Mouse (Mus musculus) forebrain, embryonic 12.5 days (tissue): Measurements from ENCODE around the gene Timm22. TPM values are rescaled to one million over a fixed set of nuclear protein-coding genes. Genes with fewer than 3 reads are reported as not detected.

Source experiments
- ATAC-seq: fragments of 200-750 bp; cut with Nextera tagmentation; 2 replicates; pipeline ENCODE4 v1.8.0; 2017; ENCODE audit warnings: moderate TSS enrichment; ENCODE audit not compliant: low FRiP score
- H3K27ac ChIP-seq: fragments of 300-500 bp; sonication (generic); 2 replicates; pipeline ENCODE4 v1.5.1; 2016; ENCODE audit warnings: mild to moderate bottlenecking
- H3K27me3 ChIP-seq: fragments of 300-500 bp; sonication (generic); 2 replicates; pipeline ENCODE4 v1.6.1; 2016; ENCODE audit warnings: mild to moderate bottlenecking
- H3K36me3 ChIP-seq: fragments of 300-500 bp; sonication (generic); replicated peaks from 2 replicates; pipeline ENCODE4 v1.6.1; 2016; ENCODE audit warnings: mild to moderate bottlenecking
- H3K4me1 ChIP-seq: fragments of 300-500 bp; sonication (generic); 2 replicates; pipeline ENCODE4 v1.6.1; 2016
- H3K4me2 ChIP-seq: fragments of 300-500 bp; sonication (generic); 2 replicates; pipeline ENCODE4 v1.6.1; 2016; ENCODE audit warnings: mild to moderate bottlenecking, moderate library complexity
- H3K4me3 ChIP-seq: fragments of 300-500 bp; sonication (generic); replicated peaks from 2 replicates; pipeline ENCODE4 v1.5.1; 2016; ENCODE audit warnings: mild to moderate bottlenecking
- H3K9ac ChIP-seq: fragments of 300-500 bp; sonication (generic); 2 replicates; pipeline ENCODE4 v1.6.1; 2016; ENCODE audit warnings: mild to moderate bottlenecking
- H3K9me3 ChIP-seq: fragments of 300-500 bp; sonication (generic); 2 replicates; pipeline ENCODE4 v1.6.1; 2016
- whole genome bisulfite sequencing: fragments of 180-500 bp; shearing (Covaris S2); methylation state at CpG from one replicate; pipeline ENCODE4 v1.1.7; 2016; 5-methylcytosine and 5-hydroxymethylcytosine counted together
- polyA plus RNA-seq: library from polyadenylated mRNA; unstranded; fragments of >200 nt; fragmentation: Nextera tagmentation; extraction: Ambion mirVana; gene quantifications from 2 replicates; pipeline ENCODE4 v1.2.1, GENCODE M21; 2016

The Timm22 gene
- 103 and 109 TPM in 2 replicates for polyA plus RNA-seq

GRCm38 (mm10) chr11:76406702-76407583 lies at the start of gene Timm22:
Timm22 (plus strand) TSS chr11:76406952.
- peak within 1 kb of the TSS; percentile 88 for H3K4me3 ChIP-seq
- H3K36me3 ChIP-seq, result peaks cover 5% of the 10 kb centered on the region; the same call in 1 of the 2 replicates
- peaks cover 12% of the 10 kb centered on the region for H3K27me3 ChIP-seq
- peak; percentile 95 for ATAC-seq
- no peaks in the 10 kb centered on the region for H3K9me3 ChIP-seq
- peak within 1 kb of the TSS; percentile 92 for H3K9ac ChIP-seq
- peak within 1 kb of the TSS; percentile 65; the same call in 1 of the 2 replicates for H3K27ac ChIP-seq
- peaks cover 14% of the 10 kb centered on the region for H3K4me1 ChIP-seq
- WGBS, result under 1% methylated on average over 46 of the region's 46 CpGs
- peak within 1 kb of the TSS; percentile 84 for H3K4me2 ChIP-seq

- no peaks in the 10 kb centered on the region for H3K27me3 ChIP-seq
- H3K4me2 ChIP-seq, result no peak overlapping the region; the same call in 1 of the 2 replicates
- H3K9me3 ChIP-seq, result no peaks in the 10 kb centered on the region
- no peak overlapping the region for H3K4me3 ChIP-seq
- no peak overlapping the region for H3K9ac ChIP-seq
- H3K27ac ChIP-seq, result peak overlapping the region; percentile 59; the same call in 1 of the 2 replicates
- peaks cover 75% of the 10 kb centered on the region for H3K4me1 ChIP-seq
- H3K36me3 ChIP-seq, result no peaks in the 10 kb centered on the region
- no peak for ATAC-seq
- 26% methylated on average over 12 of the region's 12 CpGs for WGBS
Measured at GRCm38 (mm10) chr11:76357464-76357863, 49.3 kb upstream of the Timm22 start.

- WGBS, result 29% methylated on average over 14 of the region's 14 CpGs
- Histone ChIP-seq H3K4me1 (peaks cover 74% of the 10 kb centered on the region), H3K4me2 (no peak overlapping the region), H3K36me3 (no peaks in the 10 kb centered on the region), H3K4me3 (no peak overlapping the region), H3K9me3 (no peaks in the 10 kb centered on the region), H3K27ac (peak overlapping the region; percentile 25; the same call in 1 of the 2 replicates), H3K9ac (no peak overlapping the region), H3K27me3 (no peaks in the 10 kb centered on the region)
- ATAC-seq, result no peak
Measured at GRCm38 (mm10) chr11:76358628-76359320, 48.0 kb upstream of the Timm22 start.

GRCm38 (mm10) chr11:76360255-76360654 lies 46.5 kb upstream of the Timm22 start:
- Histone ChIP-seq H3K9ac (no peak overlapping the region), H3K36me3 (no peaks in the 10 kb centered on the region), H3K4me1 (peaks cover 70% of the 10 kb centered on the region), H3K9me3 (no peaks in the 10 kb centered on the region), H3K27me3 (no peaks in the 10 kb centered on the region), H3K27ac (peak overlapping the region; percentile 38; the same call in 1 of the 2 replicates), H3K4me2 (no peak overlapping the region), H3K4me3 (no peak overlapping the region)
- WGBS, result 48% methylated on average over 6 of the region's 6 CpGs
- ATAC-seq, result no peak

- Histone ChIP-seq H3K4me2 (no peak overlapping the region), H3K9ac (no peak overlapping the region), H3K4me3 (no peak overlapping the region), H3K36me3 (0 out of 2 replicates have a peak, but pooled peaks cover 3% of the 10 kb centered on the region), H3K9me3 (no peaks in the 10 kb centered on the region), H3K4me1 (peaks cover 61% of the 10 kb centered on the region), H3K27ac (no peak overlapping the region), H3K27me3 (no peaks in the 10 kb centered on the region)
- no peak for ATAC-seq
- 78% methylated on average over 4 of the region's 4 CpGs for WGBS
Measured at GRCm38 (mm10) chr11:76361422-76361821, 45.3 kb upstream of the Timm22 start.

- H3K36me3 ChIP-seq, result 0 out of 2 replicates have a peak, but pooled peaks cover 7% of the 10 kb centered on the region
- H3K4me1 ChIP-seq, result peaks cover 48% of the 10 kb centered on the region
- H3K4me2 ChIP-seq, result peak overlapping the region; percentile 8; the same call in 1 of the 2 replicates
- WGBS, result 41% methylated on average over 6 of the region's 6 CpGs
- H3K4me3 ChIP-seq, result no peak overlapping the region
- no peaks in the 10 kb centered on the region for H3K9me3 ChIP-seq
- H3K9ac ChIP-seq, result peak overlapping the region; percentile 5; the same call in 1 of the 2 replicates
- ATAC-seq, result no peak
- no peaks in the 10 kb centered on the region for H3K27me3 ChIP-seq
- peak overlapping the region; percentile 65 for H3K27ac ChIP-seq
Measured at GRCm38 (mm10) chr11:76363178-76363577, 43.6 kb upstream of the Timm22 start.

GRCm38 (mm10) chr11:76363636-76364035 lies 43.1 kb upstream of the Timm22 start:
- Histone ChIP-seq H3K36me3 (0 out of 2 replicates have a peak, but pooled peaks cover 7% of the 10 kb centered on the region), H3K4me3 (no peak overlapping the region), H3K9me3 (no peaks in the 10 kb centered on the region), H3K27ac (peak overlapping the region; percentile 65), H3K4me1 (peaks cover 44% of the 10 kb centered on the region), H3K4me2 (peak overlapping the region; percentile 8; the same call in 1 of the 2 replicates), H3K27me3 (no peaks in the 10 kb centered on the region), H3K9ac (no peak overlapping the region)
- 35% methylated on average over 9 of the region's 9 CpGs for WGBS
- no peak for ATAC-seq

- peaks cover 40% of the 10 kb centered on the region for H3K4me1 ChIP-seq
- no peaks in the 10 kb centered on the region for H3K9me3 ChIP-seq
- peak overlapping the region; percentile 65 for H3K27ac ChIP-seq
- H3K4me2 ChIP-seq, result no peak overlapping the region
- no peak overlapping the region for H3K9ac ChIP-seq
- ATAC-seq, result no peak
- no peak overlapping the region for H3K4me3 ChIP-seq
- H3K27me3 ChIP-seq, result no peaks in the 10 kb centered on the region
- 0 out of 2 replicates have a peak, but pooled peaks cover 7% of the 10 kb centered on the region for H3K36me3 ChIP-seq
- WGBS, result 71% methylated on average over 5 of the region's 5 CpGs
Measured at GRCm38 (mm10) chr11:76364038-76364437, 42.7 kb upstream of the Timm22 start.

GRCm38 (mm10) chr11:76366720-76367119 lies 40.0 kb upstream of the Timm22 start:
- Histone ChIP-seq H3K9me3 (no peaks in the 10 kb centered on the region), H3K27ac (no peak overlapping the region), H3K36me3 (0 out of 2 replicates have a peak, but pooled peaks cover 7% of the 10 kb centered on the region), H3K9ac (no peak overlapping the region), H3K4me2 (no peak overlapping the region), H3K27me3 (no peaks in the 10 kb centered on the region), H3K4me3 (no peak overlapping the region), H3K4me1 (peaks cover 23% of the 10 kb centered on the region)
- WGBS, result 92% methylated on average over 15 of the region's 15 CpGs
- no peak for ATAC-seq

- Histone ChIP-seq H3K36me3 (0 out of 2 replicates have a peak, but pooled peaks cover 7% of the 10 kb centered on the region), H3K27me3 (no peaks in the 10 kb centered on the region), H3K4me1 (peaks cover 35% of the 10 kb centered on the region), H3K4me2 (no peak overlapping the region), H3K9ac (no peak overlapping the region), H3K4me3 (no peak overlapping the region), H3K9me3 (no peaks in the 10 kb centered on the region), H3K27ac (0 out of 2 replicates have a peak overlapping the region, but pooled peaks have one; percentile 25)
- ATAC-seq, result no peak
Measured at GRCm38 (mm10) chr11:76370491-76370890, 36.3 kb upstream of the Timm22 start.

GRCm38 (mm10) chr11:76372120-76372519 lies 34.6 kb upstream of the Timm22 start:
- ATAC-seq, result no peak
- Histone ChIP-seq H3K27me3 (no peaks in the 10 kb centered on the region), H3K9me3 (no peaks in the 10 kb centered on the region), H3K9ac (no peak overlapping the region), H3K4me3 (no peak overlapping the region), H3K4me2 (no peak overlapping the region), H3K36me3 (no peaks in the 10 kb centered on the region), H3K4me1 (peaks cover 35% of the 10 kb centered on the region), H3K27ac (peak overlapping the region; percentile 42; the same call in 1 of the 2 replicates)
- WGBS, result 82% methylated on average over 2 of the region's 2 CpGs

- Histone ChIP-seq H3K27me3 (no peaks in the 10 kb centered on the region), H3K9me3 (no peaks in the 10 kb centered on the region), H3K4me1 (peaks cover 39% of the 10 kb centered on the region), H3K27ac (0 out of 2 replicates have a peak overlapping the region, but pooled peaks have one; percentile 38), H3K4me3 (no peak overlapping the region), H3K4me2 (no peak overlapping the region), H3K36me3 (no peaks in the 10 kb centered on the region), H3K9ac (no peak overlapping the region)
- no peak for ATAC-seq
- WGBS, result 53% methylated on average over 6 of the region's 6 CpGs
Measured at GRCm38 (mm10) chr11:76372534-76372933, 34.2 kb upstream of the Timm22 start.
